Mouse (Mus musculus) lung, postnatal 0 days (tissue): Measurements from ENCODE around the gene App. TPM values are rescaled to one million over a fixed set of nuclear protein-coding genes. Genes with fewer than 3 reads are reported as not detected.
A peak's percentile ranks its signal among the peaks of the same experiment; 100 is the strongest.

ENCODE experiments used
- ATAC-seq: fragments of 200-750 bp; cut with Nextera tagmentation; 2 replicates; pipeline ENCODE4 v1.8.0; 2017; ENCODE audit warnings: moderate library complexity
- DNase-seq: peaks from one replicate; pipeline ENCODE4 v3.0.0-alpha.2; 2016; ENCODE audit warnings: low spot score
- H3K27ac ChIP-seq: fragments of 300-500 bp; sonication (generic); 2 replicates; pipeline ENCODE4 v1.5.1; 2014; ENCODE audit warnings: antibody characterized with exemption, mild to moderate bottlenecking, low read length, mixed read lengths
- H3K27me3 ChIP-seq: fragments of 300-500 bp; sonication (generic); replicated peaks from 2 replicates; pipeline ENCODE4 v1.6.1; 2014; ENCODE audit warnings: low read length, mixed read lengths; ENCODE audit not compliant: insufficient read depth
- H3K36me3 ChIP-seq: fragments of 300-500 bp; sonication (generic); 2 replicates; pipeline ENCODE4 v1.6.1; 2014; ENCODE audit warnings: low read length, mixed read lengths; ENCODE audit not compliant: insufficient read depth
- H3K4me1 ChIP-seq: fragments of 300-500 bp; sonication (generic); 2 replicates; pipeline ENCODE4 v1.6.1; 2014; ENCODE audit warnings: antibody characterized with exemption, low read depth, low read length, mixed read lengths; ENCODE audit not compliant: insufficient read depth
- H3K4me2 ChIP-seq: fragments of 300-500 bp; sonication (generic); replicated peaks from 2 replicates; pipeline ENCODE4 v1.6.1; 2014; ENCODE audit warnings: low read depth, mild to moderate bottlenecking, low read length, moderate library complexity, mixed read lengths
- H3K4me3 ChIP-seq: fragments of 300-500 bp; sonication (generic); 2 replicates; pipeline ENCODE4 v1.5.1; 2014; ENCODE audit warnings: low read depth, low read length
- H3K9ac ChIP-seq: fragments of 300-500 bp; sonication (generic); replicated peaks from 2 replicates; pipeline ENCODE4 v1.6.1; 2014; ENCODE audit warnings: low read depth, mild to moderate bottlenecking
- H3K9me3 ChIP-seq: fragments of 300-500 bp; sonication (generic); 2 replicates; pipeline ENCODE4 v1.6.1; 2016; ENCODE audit warnings: low read length, mixed read lengths
- CTCF ChIP-seq: IDR thresholded peaks from 2 replicates; pipeline ENCODE4 v1.5.1; 2016; ENCODE audit warnings: antibody characterized with exemption, mild to moderate bottlenecking
- EP300 ChIP-seq: IDR thresholded peaks from 2 replicates; pipeline ENCODE4 v1.6.1; 2016; ENCODE audit warnings: antibody characterized with exemption, mild to moderate bottlenecking, control low read depth
- WGBS: fragments of 180-500 bp; shearing (Covaris S2); extraction: QIAGEN DNeasy Blood & Tissue Kit; methylation state at CpG from one replicate; pipeline ENCODE4 v1.1.7; 2014; 5-methylcytosine and 5-hydroxymethylcytosine counted together
- polyA plus RNA-seq: library from polyadenylated mRNA; unstranded; fragments of >200 nt; fragmentation: Nextera tagmentation; extraction: Ambion mirVana; gene quantifications from 2 replicates; pipeline ENCODE4 v1.2.1, GENCODE M21; 2015

Gene App
- polyA plus RNA-seq, 1 experiment from 2014 or later = 425 TPM

DNA sequence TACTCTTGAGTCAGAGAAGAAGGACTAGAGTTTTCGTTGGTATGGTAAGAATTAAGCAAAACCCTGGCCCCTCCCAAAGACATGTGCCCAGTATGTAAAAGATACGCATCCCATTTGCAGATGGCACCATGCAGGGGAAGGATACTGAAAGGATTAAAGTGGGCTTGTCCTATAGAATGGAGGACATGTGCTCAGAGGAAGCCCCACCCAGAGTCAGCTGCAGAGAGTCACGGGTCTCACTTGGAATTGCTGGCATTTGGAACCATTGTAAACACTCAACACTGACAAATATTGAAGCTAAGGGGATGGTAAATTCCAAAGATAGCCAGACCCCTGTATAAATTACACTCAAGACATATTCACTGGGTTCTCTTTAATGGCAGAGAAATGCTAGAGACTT, 7.1 kb upstream of the App start:
- H3K9me3 ChIP-seq = no peaks in the 10 kb centered on the region
- no peak for TF ChIP-seq CTCF
- peak; percentile 40 for TF ChIP-seq EP300
- no peak for DNase-seq
- no peak overlapping the region for H3K27ac ChIP-seq
- no peaks in the 10 kb centered on the region for H3K27me3 ChIP-seq
- no peak overlapping the region for H3K4me3 ChIP-seq
- no peak overlapping the region for H3K9ac ChIP-seq
- ATAC-seq = peak; percentile 32; the same call in 1 of the 2 replicates
- H3K4me1 ChIP-seq = no peaks in the 10 kb centered on the region
- 49% methylated on average over 3 of the region's 3 CpGs for WGBS
- H3K36me3 ChIP-seq = no peaks in the 10 kb centered on the region
- H3K4me2 ChIP-seq = no peak overlapping the region

DNA sequence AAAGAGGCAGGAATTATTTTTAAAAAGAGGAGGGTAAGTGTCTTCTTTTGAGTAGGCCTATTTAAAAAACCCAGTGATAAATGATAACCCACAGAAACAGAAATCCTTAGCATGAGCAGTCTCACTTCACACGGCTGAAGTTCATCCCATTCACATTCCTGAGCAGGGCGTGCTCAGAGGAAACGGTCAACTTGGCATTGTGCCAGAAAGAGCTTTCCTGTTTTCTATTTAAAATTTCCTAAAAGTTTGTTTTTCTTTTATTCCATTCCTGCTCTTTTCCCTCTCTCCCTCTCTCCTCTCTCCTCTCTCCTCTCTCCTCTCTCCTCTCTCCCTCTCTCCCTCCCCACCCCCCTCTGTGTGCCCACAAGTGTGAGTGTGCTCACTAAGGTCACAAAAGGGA, 3.1 kb upstream of the App start:
- no peak overlapping the region for H3K9ac ChIP-seq
- whole genome bisulfite sequencing = 9% methylated on average over 3 of the region's 3 CpGs
- peak overlapping the region; percentile 43 for H3K27ac ChIP-seq
- H3K4me3 ChIP-seq = no peak overlapping the region
- peak; percentile 21; the same call in 1 of the 2 replicates for ATAC-seq
- H3K9me3 ChIP-seq = no peaks in the 10 kb centered on the region
- H3K4me1 ChIP-seq = no peaks in the 10 kb centered on the region
- H3K36me3 ChIP-seq = no peaks in the 10 kb centered on the region
- peak; percentile 29; the same call in 1 of the 2 replicates for TF ChIP-seq EP300
- no peak for TF ChIP-seq CTCF
- no peaks in the 10 kb centered on the region for H3K27me3 ChIP-seq
- DNase-seq = peak; percentile 79
- H3K4me2 ChIP-seq = peak overlapping the region; percentile 19; the same call in 1 of the 2 replicates

DNA sequence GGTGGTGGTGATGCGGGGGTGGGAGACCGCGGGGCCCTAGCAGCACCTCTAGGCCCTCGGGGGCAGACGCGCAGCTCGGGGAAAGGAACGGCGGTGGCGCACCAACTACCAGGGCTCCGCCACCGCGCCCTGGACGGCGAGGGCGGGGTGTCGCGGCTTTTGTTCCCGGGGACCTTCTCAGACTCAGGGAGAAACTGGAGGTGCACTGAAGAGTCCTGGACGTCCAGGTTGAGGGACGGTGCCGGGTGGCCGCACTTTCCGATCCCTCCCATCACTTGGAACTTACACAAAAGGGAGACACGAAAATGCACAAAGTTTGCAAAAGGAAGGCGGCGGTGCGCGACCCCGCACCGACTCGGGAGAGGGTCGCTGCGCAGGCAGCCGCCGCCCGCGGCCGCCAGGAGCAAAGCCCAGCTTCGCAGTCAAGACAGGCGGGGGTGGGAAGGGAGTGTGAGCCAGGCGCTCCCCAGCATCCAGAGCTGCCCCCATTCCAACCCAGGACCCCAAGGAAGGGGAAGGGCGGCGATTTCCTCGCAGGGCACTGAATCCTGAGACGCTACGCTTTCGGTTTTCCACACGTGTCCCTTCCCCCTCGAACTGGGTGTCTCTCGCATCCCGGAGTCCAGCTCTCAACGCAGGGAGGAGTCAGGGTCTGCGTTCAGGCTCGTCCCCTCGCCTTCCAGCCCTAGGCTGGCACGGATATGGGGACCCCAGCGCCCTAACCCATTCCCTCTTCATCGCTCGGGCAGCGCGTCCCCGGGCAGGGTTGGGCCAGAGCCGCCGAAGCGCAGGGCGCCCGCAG, 794 bp downstream of the App start:
- Histone ChIP-seq H3K4me2 (peak overlapping the region; percentile 62), H3K27ac (peak overlapping the region; percentile 95), H3K9me3 (no peaks in the 10 kb centered on the region), H3K4me3 (peak overlapping the region; percentile 89), H3K9ac (peak overlapping the region; percentile 95), H3K36me3 (0 out of 2 replicates have a peak, but pooled peaks cover 3% of the 10 kb centered on the region), H3K27me3 (no peaks in the 10 kb centered on the region), H3K4me1 (peaks cover 13% of the 10 kb centered on the region)
- DNase-seq (peak; percentile 61), ATAC-seq (peak; percentile 52)
- under 1% methylated on average over 60 of the region's 68 CpGs for WGBS
- TF ChIP-seq CTCF (no peak), EP300 (no peak)

DNA sequence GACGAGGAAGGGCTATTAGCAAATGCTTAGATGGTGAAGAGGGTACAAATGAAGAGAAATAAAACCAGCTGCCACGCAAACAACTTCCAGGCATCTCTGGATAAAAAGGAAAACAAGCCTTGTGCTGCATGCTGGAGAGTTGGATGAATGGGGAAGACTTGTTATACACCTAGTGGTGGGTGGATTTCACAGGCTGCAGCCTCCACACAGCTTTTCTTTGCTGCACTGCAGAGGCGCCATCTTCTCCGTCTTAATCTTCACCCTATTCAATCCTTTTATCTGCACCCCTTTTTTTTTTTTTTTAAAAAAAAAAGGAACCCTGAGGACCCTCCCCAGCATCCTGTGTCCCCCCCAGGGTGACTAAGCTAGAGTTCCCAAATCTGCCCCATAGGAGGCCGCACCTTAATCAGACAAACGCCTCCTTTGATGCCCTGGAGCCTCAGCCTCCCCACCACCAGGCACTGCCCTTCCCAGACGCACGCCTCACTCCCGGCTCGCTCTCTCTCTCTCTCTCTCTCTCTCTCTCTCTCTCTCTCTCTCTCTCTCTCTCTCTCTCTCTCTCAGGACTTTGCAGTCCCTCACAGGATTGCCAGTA, 1.5 kb downstream of the App start:
- TF ChIP-seq EP300 = no peak
- peak; percentile 49 for TF ChIP-seq CTCF
- peak; percentile 83 for DNase-seq
- ATAC-seq = peak; percentile 37
- Histone ChIP-seq H3K4me3 (peak overlapping the region; percentile 89), H3K9me3 (no peaks in the 10 kb centered on the region), H3K27me3 (no peaks in the 10 kb centered on the region), H3K27ac (peak overlapping the region; percentile 95), H3K9ac (peak overlapping the region; percentile 95), H3K36me3 (0 out of 2 replicates have a peak, but pooled peaks cover 3% of the 10 kb centered on the region), H3K4me2 (peak overlapping the region; percentile 62), H3K4me1 (peaks cover 15% of the 10 kb centered on the region)
- 1% methylated on average over 10 of the region's 10 CpGs for WGBS

DNA sequence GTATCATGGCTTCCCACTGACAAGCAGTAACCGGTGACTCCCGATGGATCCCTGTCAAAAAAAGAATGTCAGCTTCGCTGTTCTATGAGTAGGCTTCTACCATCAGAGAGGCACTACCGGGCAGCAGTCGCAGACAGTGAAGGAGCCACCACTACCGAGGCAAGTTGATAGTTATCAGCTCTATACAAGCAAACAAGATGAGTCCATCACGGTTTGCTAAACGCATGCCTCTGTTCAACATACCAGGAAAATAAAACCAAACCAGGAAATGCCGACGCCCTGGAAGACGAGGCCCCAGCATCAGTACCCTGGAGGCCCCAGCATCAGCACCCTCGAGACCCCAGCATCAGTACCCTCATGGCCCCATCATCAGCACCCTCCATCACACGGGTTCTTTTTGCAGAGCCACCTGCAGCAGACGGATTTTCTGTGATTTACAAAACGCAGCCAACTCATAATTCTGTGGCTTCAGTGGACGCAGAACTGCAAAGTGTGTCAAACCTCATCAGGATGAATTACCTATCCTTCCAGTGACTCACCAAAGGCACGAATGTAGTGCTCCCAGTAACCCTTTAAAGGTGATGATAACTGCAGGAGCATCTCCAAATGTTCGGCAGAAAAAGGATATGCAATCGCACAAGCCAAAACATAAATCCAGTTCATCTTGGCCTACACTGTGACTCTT, 2.6 kb downstream of the App start:
- Histone ChIP-seq H3K4me1 (peaks cover 16% of the 10 kb centered on the region), H3K36me3 (0 out of 2 replicates have a peak, but pooled peaks cover 3% of the 10 kb centered on the region), H3K27ac (no peak overlapping the region), H3K4me3 (peak overlapping the region; percentile 12; the same call in 1 of the 2 replicates), H3K9me3 (no peaks in the 10 kb centered on the region), H3K4me2 (peak overlapping the region; percentile 62), H3K27me3 (no peaks in the 10 kb centered on the region), H3K9ac (no peak overlapping the region; the same call in 1 of the 2 replicates)
- TF ChIP-seq CTCF = no peak
- TF ChIP-seq EP300 = no peak
- DNase-seq (no peak), ATAC-seq (no peak)
- WGBS = 29% methylated on average over 19 of the region's 19 CpGs

DNA sequence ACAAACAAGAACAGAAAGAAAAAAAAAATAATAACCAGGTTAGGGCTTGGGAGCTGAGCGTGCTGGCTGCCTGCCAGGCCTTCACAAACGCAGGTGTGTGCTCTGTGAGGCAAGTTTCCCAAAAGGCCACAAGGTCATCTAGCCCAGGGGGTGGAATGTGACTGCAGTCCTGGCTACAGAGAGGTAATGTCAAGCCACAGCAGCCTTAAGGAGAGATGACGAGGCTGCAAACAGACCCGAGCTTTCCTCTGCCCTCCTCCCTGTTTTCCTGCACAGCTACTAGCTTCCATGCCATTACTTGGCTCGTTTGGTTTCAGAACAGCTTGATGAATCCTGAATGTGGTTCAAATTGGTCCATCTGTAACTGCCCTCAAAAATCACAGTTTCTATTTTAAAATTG, 4.7 kb downstream of the App start:
- 29% methylated on average over 5 of the region's 5 CpGs for WGBS
- TF ChIP-seq EP300 (no peak), CTCF (no peak)
- peak overlapping the region; percentile 39; the same call in 1 of the 2 replicates for H3K27ac ChIP-seq
- ATAC-seq = no peak
- H3K36me3 ChIP-seq = 0 out of 2 replicates have a peak, but pooled peaks cover 3% of the 10 kb centered on the region
- peak; percentile 58 for DNase-seq
- no peak overlapping the region for H3K4me3 ChIP-seq
- H3K4me2 ChIP-seq = no peak overlapping the region
- H3K9me3 ChIP-seq = no peaks in the 10 kb centered on the region
- H3K27me3 ChIP-seq = no peaks in the 10 kb centered on the region
- H3K9ac ChIP-seq = no peak overlapping the region
- peaks cover 19% of the 10 kb centered on the region for H3K4me1 ChIP-seq
